Comparison of ENCODE assay signal across 26 mouse cellular contexts in the genomic region with DNA sequence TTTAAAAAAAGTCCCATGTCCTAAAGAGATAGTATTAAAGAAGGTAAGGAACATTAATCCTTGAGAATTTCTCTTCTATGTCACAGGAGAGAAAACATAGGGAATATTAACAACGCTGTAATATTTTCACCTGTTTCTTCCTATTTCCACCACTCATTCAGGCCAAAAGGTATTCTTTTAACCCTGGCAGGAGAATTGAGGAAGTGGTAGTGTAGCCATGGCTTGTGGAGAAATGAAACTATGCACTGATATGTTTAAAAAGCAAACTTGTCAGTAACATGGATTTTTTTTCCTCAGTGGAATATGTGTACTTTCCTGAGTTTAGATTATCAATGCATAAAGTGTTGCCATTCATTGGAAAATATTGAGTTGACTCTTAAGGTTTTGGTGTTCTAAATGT. TPM values are rescaled to one million over a fixed set of nuclear protein-coding genes. Genes with fewer than 3 reads are reported as not detected.
DNase-seq lines count a peak whose midpoint lies in the region; ATAC-seq and TF ChIP-seq lines count a peak whose summit lies in the region.
"Had no signal": no experiment of that assay in that cellular context is flagged by ENCODE, and none has a peak within 500 bp of the region (broad histone marks: within the 10 kb centered on the region; RNA-seq: fewer than 3 reads in every experiment).

No protein-coding gene starts in this region.

- 87% methylated on average over 1 of the region's 1 CpGs for WGBS in midbrain, embryonic 15.5 days
- WGBS in lung, postnatal 0 days = 86% methylated on average over 1 of the region's 1 CpGs

- no peak overlapping the region for H3K4me3 ChIP-seq in CH12.LX (replicated peaks in 1 of 3; ENCODE audit: low read depth in 2 of 3, low read length in 2 of 3, poor library complexity in 1 of 3)
- H3K4me3 ChIP-seq in midbrain, embryonic 15.5 days = no peak overlapping the region
- H3K4me3 ChIP-seq in lung, postnatal 0 days (ENCODE audit: low read depth, low read length) = no peak overlapping the region
- H3K4me3 ChIP-seq: embryonic facial prominence, embryonic 13.5 days; embryonic facial prominence, embryonic 15.5 days; forebrain, embryonic 13.5 days; forebrain, embryonic 15.5 days had no signal

- no peak for TF ChIP-seq POLR2A in CH12.LX (IDR thresholded peaks at IDR 0.05; ENCODE audit: low read depth, low read length)

- H3K9me3 ChIP-seq in CH12.LX (replicated peaks; ENCODE audit: low read length) = no peaks in the 10 kb centered on the region
- no peaks in the 10 kb centered on the region for H3K9me3 ChIP-seq in midbrain, embryonic 15.5 days
- H3K9me3 ChIP-seq in lung, postnatal 0 days (ENCODE audit: low read length) = no peaks in the 10 kb centered on the region
- H3K9me3 ChIP-seq: embryonic facial prominence, embryonic 13.5 days; embryonic facial prominence, embryonic 15.5 days; forebrain, embryonic 13.5 days; forebrain, embryonic 15.5 days had no signal

- no peak for DNase-seq in CH12.LX (ENCODE audit: extremely low read depth)
- DNase-seq in testis, postnatal 14 days (ENCODE audit: low spot score) = no peak
- DNase-seq in lung, postnatal 0 days (ENCODE audit: low spot score) = no peak
- DNase-seq: adrenal gland, adult 8-10 months; adrenal gland, postnatal 14 days; adrenal gland, postnatal 36 days; B cell, adult 2 months; cerebellum, adult 11-12 months; cerebellum, adult 2 months; cerebellum, adult 9-10 months; cerebellum, postnatal 10 days; cerebellum, postnatal 25 days; embryo, embryonic 11 days; forebrain, postnatal 0 days had no signal

- no peaks in the 10 kb centered on the region for H3K4me1 ChIP-seq in CH12.LX (ENCODE audit: control insufficient read depth in 1 of 2, insufficient read depth in 2 of 2)
- no peaks in the 10 kb centered on the region for H3K4me1 ChIP-seq in midbrain, embryonic 15.5 days
- no peaks in the 10 kb centered on the region for H3K4me1 ChIP-seq in lung, postnatal 0 days (ENCODE audit: insufficient read depth, low read depth, low read length)
- H3K4me1 ChIP-seq: embryonic facial prominence, embryonic 13.5 days; embryonic facial prominence, embryonic 15.5 days; forebrain, embryonic 13.5 days; forebrain, embryonic 15.5 days had no signal

- H3K27ac ChIP-seq in CH12.LX (ENCODE audit: insufficient read depth, low read depth) = no peak overlapping the region
- H3K27ac ChIP-seq in midbrain, embryonic 15.5 days = no peak overlapping the region
- H3K27ac ChIP-seq in lung, postnatal 0 days (ENCODE audit: low read length) = no peak overlapping the region
- H3K27ac ChIP-seq: embryonic facial prominence, embryonic 13.5 days; embryonic facial prominence, embryonic 15.5 days; forebrain, embryonic 13.5 days; forebrain, embryonic 15.5 days had no signal

- in situ Hi-C loops in CH12.LX (cut with MboI; ENCODE audit: low pct_ligation_motif_present, low pct_unique_long_range_greater_than_20kb, low sequenced_read_pairs) = no loop called here

- TF ChIP-seq EP300 in CH12.LX (IDR thresholded peaks at IDR 0.05; ENCODE audit: low read length) = 0 out of 2 replicates have a peak, but pooled peaks have one; percentile 33
- no peak for TF ChIP-seq EP300 in lung, postnatal 0 days (IDR thresholded peaks at IDR 0.05)

- no peak for TF ChIP-seq CTCF in CH12.LX (conservative IDR thresholded peaks at IDR 0.05 in 1 of 2, IDR thresholded peaks at IDR 0.05 in 1 of 2; ENCODE audit: low read depth in 2 of 2, low read length in 2 of 2)
- TF ChIP-seq CTCF in lung, postnatal 0 days (IDR thresholded peaks at IDR 0.05) = no peak

- no peaks in the 10 kb centered on the region for H3K36me3 ChIP-seq in CH12.LX (replicated peaks in 1 of 2; ENCODE audit: control insufficient read depth in 1 of 2, insufficient read depth in 1 of 2, low read length in 1 of 2)
- H3K36me3 ChIP-seq in midbrain, embryonic 15.5 days (replicated peaks) = no peaks in the 10 kb centered on the region
- no peaks in the 10 kb centered on the region for H3K36me3 ChIP-seq in lung, postnatal 0 days (ENCODE audit: insufficient read depth, low read length)
- H3K36me3 ChIP-seq: embryonic facial prominence, embryonic 13.5 days; embryonic facial prominence, embryonic 15.5 days; forebrain, embryonic 15.5 days had no signal

- ATAC-seq in common myeloid progenitor, adult 5-6 weeks (replicated peaks; ENCODE audit: low read depth, poor library complexity, severe bottlenecking) = 0 out of 2 replicates have a peak, but pooled peaks have one; percentile 54
- ATAC-seq in hematopoietic stem cell, adult 5-6 weeks (replicated peaks in 1 of 2; ENCODE audit: insufficient read depth in 1 of 2, low FRiP score in 2 of 2, low TSS enrichment in 1 of 2, low read depth in 1 of 2, poor library complexity in 2 of 2, severe bottlenecking in 2 of 2) = peak; percentile 46 to 56; a peak in 2 of 4 replicates
- peak; percentile 69 for ATAC-seq in megakaryocyte progenitor cell, adult 5-6 weeks (replicated peaks; ENCODE audit: poor library complexity)
- ATAC-seq in monocyte, adult 5-6 weeks (replicated peaks; ENCODE audit: insufficient number of reproducible peaks, low FRiP score, low TSS enrichment, poor library complexity, severe bottlenecking) = no peak
- no peak for ATAC-seq in midbrain, embryonic 15.5 days (replicated peaks)
- ATAC-seq in lung, postnatal 0 days = no peak
- ATAC-seq: activated CD4-positive, CD25-positive, alpha-beta regulatory T cell, adult 4 months; CD4-positive, CD25-positive, alpha-beta regulatory T cell, adult 4 months; forebrain, embryonic 13.5 days; forebrain, embryonic 15.5 days; forebrain, postnatal 0 days; Patski had no signal

- peaks cover 34% of the 10 kb centered on the region for H3K79me2 ChIP-seq in CH12.LX (replicated peaks; ENCODE audit: control insufficient read depth, extremely low read depth, insufficient read depth, poor library complexity, severe bottlenecking)

- H3K27me3 ChIP-seq in CH12.LX (replicated peaks) = no peaks in the 10 kb centered on the region
- no peaks in the 10 kb centered on the region for H3K27me3 ChIP-seq in midbrain, embryonic 15.5 days (replicated peaks)
- no peaks in the 10 kb centered on the region for H3K27me3 ChIP-seq in lung, postnatal 0 days (replicated peaks; ENCODE audit: insufficient read depth, low read length)
- H3K27me3 ChIP-seq: embryonic facial prominence, embryonic 13.5 days; embryonic facial prominence, embryonic 15.5 days; forebrain, embryonic 13.5 days; forebrain, embryonic 15.5 days had no signal

- dilution Hi-C loops in CH12.LX (cut with MboI; ENCODE audit: extremely low pct_ligation_motif_present, extremely low pct_unique_long_range_greater_than_20kb, low sequenced_read_pairs) = no loop called here

- H3K9ac ChIP-seq in CH12.LX (ENCODE audit: insufficient read depth, low read depth) = no peak overlapping the region
- no peak overlapping the region for H3K9ac ChIP-seq in midbrain, embryonic 15.5 days
- no peak overlapping the region for H3K9ac ChIP-seq in lung, postnatal 0 days (replicated peaks; ENCODE audit: low read depth)
- H3K9ac ChIP-seq: embryonic facial prominence, embryonic 13.5 days; embryonic facial prominence, embryonic 15.5 days; forebrain, embryonic 13.5 days; forebrain, embryonic 15.5 days; forebrain, postnatal 0 days had no signal

- TF ChIP-seq RAD21 in CH12.LX (IDR thresholded peaks at IDR 0.05; ENCODE audit: low read depth, low read length) = no peak

- H3K4me2 ChIP-seq in CH12.LX (ENCODE audit: insufficient read depth, low read depth, poor library complexity, severe bottlenecking) = no peak overlapping the region
- no peak overlapping the region for H3K4me2 ChIP-seq in midbrain, embryonic 15.5 days
- H3K4me2 ChIP-seq in lung, postnatal 0 days (replicated peaks; ENCODE audit: low read depth, low read length) = no peak overlapping the region
- H3K4me2 ChIP-seq: embryonic facial prominence, embryonic 13.5 days; embryonic facial prominence, embryonic 15.5 days; forebrain, embryonic 13.5 days; forebrain, embryonic 15.5 days had no signal

TF ChIP-seq in CH12.LX, 34 proteins besides CTCF, POLR2A, EP300 and RAD21:
- no peak for TF ChIP-seq NELFE (IDR thresholded peaks at IDR 0.05; ENCODE audit: low read depth, low read length)
- no peak for TF ChIP-seq NRF1 (IDR thresholded peaks at IDR 0.05; ENCODE audit: low read depth, low read length)
- TF ChIP-seq USF2 (conservative IDR thresholded peaks at IDR 0.05; ENCODE audit: low read depth, low read length) = no peak
- no peak for TF ChIP-seq ETS1 (conservative IDR thresholded peaks at IDR 0.05; ENCODE audit: low read depth, low read length)
- no peak for TF ChIP-seq RCOR1 (conservative IDR thresholded peaks at IDR 0.05; ENCODE audit: low read depth, low read length)
- TF ChIP-seq MXI1 (IDR thresholded peaks at IDR 0.05; ENCODE audit: low read depth, low read length) = no peak
- TF ChIP-seq CHD1 (IDR thresholded peaks at IDR 0.05; ENCODE audit: low read depth, low read length) = no peak
- no peak for TF ChIP-seq E2F4 (IDR thresholded peaks at IDR 0.05; ENCODE audit: insufficient replicate concordance, low read depth, low read length)
TF ChIP-seq in CH12.LX: peak in this region for 0.

RNA-seq across cellular contexts. Expression of gene Stag2, which starts 16.3 kb away (rescaled TPM):
- total RNA-seq in CH12.LX (2012; rRNA removed) (43.5 and 54.0 TPM in 2 replicates), CH12.LX (2014; rRNA removed) (138 and 157 TPM in 2 replicates)
- 48.9 and 52.5 TPM in 2 replicates for polyA plus RNA-seq in CH12.LX (2012; ENCODE audit: insufficient read length, low read depth)
- total RNA-seq in common myeloid progenitor, adult 5-6 weeks (2017) = 607 and 806 TPM in 2 replicates
- total RNA-seq in hematopoietic stem cell, adult 5-6 weeks (2017) = 566 and 593 TPM in 2 replicates
- total RNA-seq in megakaryocyte progenitor cell, adult 5-6 weeks (2015) = 123 TPM in 2 replicates
- total RNA-seq in megakaryocyte progenitor cell, adult 5-6 weeks (2017) = 512 and 624 TPM in 2 replicates
- total RNA-seq in monocyte, adult 5-6 weeks (2017) = 312 to 329 TPM (median 314 TPM) in 3 replicates
- polyA plus RNA-seq in midbrain, embryonic 15.5 days (2015; fragmentation: Nextera tagmentation; extraction: Ambion mirVana) = 18.2 and 18.7 TPM in 2 replicates
- polyA plus RNA-seq in lung, postnatal 0 days (2015; fragmentation: Nextera tagmentation; extraction: Ambion mirVana) = 26.8 and 32.8 TPM in 2 replicates

Comparison
In these comparisons a context has a peak if more than half of its experiments do, and no peak if none do; other contexts are left out.
1. ATAC-seq: peak in common myeloid progenitor, adult 5-6 weeks (single experiment), hematopoietic stem cell, adult 5-6 weeks (2 of 2) and megakaryocyte progenitor cell, adult 5-6 weeks (single experiment); none in monocyte, adult 5-6 weeks (single experiment), midbrain, embryonic 15.5 days (single experiment) and lung, postnatal 0 days (single experiment).